Mouse (Mus musculus) hindbrain, embryonic 15.5 days (tissue): ENCODE data around the gene Wnt5b. TPM values are rescaled to one million over a fixed set of nuclear protein-coding genes. Genes with fewer than 3 reads are reported as not detected.
"Not testable (repeated sequence)": the region's sequence is repeated elsewhere in the genome, so short reads cannot be mapped to it uniquely, and the experiment has no call there.

ENCODE experiments used
- ATAC-seq: fragments of 200-750 bp; cut with Nextera tagmentation; 2 replicates; pipeline ENCODE4 v1.8.0; 2017; ENCODE audit warnings: low read depth, moderate number of reproducible peaks, moderate TSS enrichment; ENCODE audit not compliant: low FRiP score
- H3K27ac ChIP-seq: fragments of 300-500 bp; sonication (generic); replicated peaks from 2 replicates; pipeline ENCODE4 v1.5.1; 2015; ENCODE audit warnings: mild to moderate bottlenecking, inconsistent platforms
- H3K27me3 ChIP-seq: fragments of 300-500 bp; sonication (generic); 2 replicates; pipeline ENCODE4 v1.6.1; 2015; ENCODE audit warnings: control low read depth, inconsistent platforms
- H3K36me3 ChIP-seq: fragments of 300-500 bp; sonication (generic); 2 replicates; pipeline ENCODE4 v1.6.1; 2015; ENCODE audit warnings: control low read depth, inconsistent platforms
- H3K4me1 ChIP-seq: fragments of 300-500 bp; sonication (generic); replicated peaks from 2 replicates; pipeline ENCODE4 v1.6.1; 2015; ENCODE audit warnings: control low read depth, inconsistent platforms
- H3K4me2 ChIP-seq: fragments of 300-500 bp; sonication (generic); 2 replicates; pipeline ENCODE4 v1.6.1; 2015; ENCODE audit warnings: moderate library complexity, mild to moderate bottlenecking, inconsistent platforms
- H3K4me3 ChIP-seq: fragments of 300-500 bp; sonication (generic); 2 replicates; pipeline ENCODE4 v1.5.1; 2015; ENCODE audit warnings: mild to moderate bottlenecking, inconsistent platforms
- H3K9ac ChIP-seq: fragments of 300-500 bp; sonication (generic); 2 replicates; pipeline ENCODE4 v1.6.1; 2015; ENCODE audit warnings: inconsistent platforms
- H3K9me3 ChIP-seq: fragments of 300-500 bp; sonication (generic); 2 replicates; pipeline ENCODE4 v1.6.1; 2016; ENCODE audit warnings: control low read depth, inconsistent platforms
- WGBS: fragments of 180-500 bp; shearing (Covaris S2); methylation state at CpG from one replicate; pipeline ENCODE4 v1.1.7; 2015; 5-methylcytosine and 5-hydroxymethylcytosine counted together
- polyA plus RNA-seq: library from polyadenylated mRNA; unstranded; fragments of >200 nt; fragmentation: Nextera tagmentation; extraction: Ambion mirVana; gene quantifications from 2 replicates; pipeline ENCODE4 v1.2.1, GENCODE M21; 2015

Wnt5b gene
- polyA plus RNA-seq, 1 experiment from 2014 or later = 6.6 TPM

- Histone ChIP-seq H3K4me3 (no peak overlapping the region), H3K4me2 (no peak overlapping the region), H3K27ac (no peak overlapping the region), H3K9ac (no peak overlapping the region), H3K36me3 (no peaks in the 10 kb centered on the region), H3K9me3 (no peaks in the 10 kb centered on the region), H3K27me3 (no peaks in the 10 kb centered on the region), H3K4me1 (peaks cover 29% of the 10 kb centered on the region)
- 80% methylated on average over 11 of the region's 11 CpGs for WGBS
- ATAC-seq = no peak
These were observed 98.2 kb downstream of the Wnt5b start for GRCm38 (mm10) chr6:119445671-119446607.

- no peak overlapping the region for H3K9ac ChIP-seq
- WGBS = 44% methylated on average over 12 of the region's 12 CpGs
- H3K27me3 ChIP-seq = no peaks in the 10 kb centered on the region
- H3K4me3 ChIP-seq = no peak overlapping the region
- peaks cover 17% of the 10 kb centered on the region for H3K4me1 ChIP-seq
- H3K27ac ChIP-seq = no peak overlapping the region
- peak overlapping the region; percentile 37 for H3K4me2 ChIP-seq
- peak; percentile 77 for ATAC-seq
- no peaks in the 10 kb centered on the region for H3K36me3 ChIP-seq
- no peaks in the 10 kb centered on the region for H3K9me3 ChIP-seq
These were observed 100.2 kb downstream of the Wnt5b start for GRCm38 (mm10) chr6:119443742-119444645.

- not testable (repeated sequence) for ATAC-seq, H3K27me3 ChIP-seq, H3K4me2 ChIP-seq, H3K9me3 ChIP-seq, H3K9ac ChIP-seq, H3K36me3 ChIP-seq, H3K4me3 ChIP-seq, H3K27ac ChIP-seq
- WGBS = 85% methylated on average over 5 of the region's 5 CpGs
- H3K4me1 ChIP-seq = peaks cover 14% of the 10 kb centered on the region
These were observed 101.4 kb downstream of the Wnt5b start for GRCm38 (mm10) chr6:119442729-119443128.

- 33% methylated on average over 8 of the region's 8 CpGs for WGBS
- Histone ChIP-seq H3K4me2 (no peak overlapping the region), H3K36me3 (no peaks in the 10 kb centered on the region), H3K4me3 (no peak overlapping the region), H3K27ac (no peak overlapping the region), H3K9me3 (no peaks in the 10 kb centered on the region), H3K27me3 (no peaks in the 10 kb centered on the region), H3K9ac (no peak overlapping the region), H3K4me1 (peaks cover 6% of the 10 kb centered on the region; the same call in 1 of the 2 replicates)
- peak; percentile 63; the same call in 1 of the 2 replicates for ATAC-seq
These were observed 106.0 kb downstream of the Wnt5b start for GRCm38 (mm10) chr6:119437894-119438761.

- no peaks in the 10 kb centered on the region for H3K36me3 ChIP-seq
- H3K9ac ChIP-seq = no peak overlapping the region
- ATAC-seq = no peak
- H3K27me3 ChIP-seq = no peaks in the 10 kb centered on the region
- no peaks in the 10 kb centered on the region for H3K9me3 ChIP-seq
- no peak overlapping the region for H3K27ac ChIP-seq
- no peak overlapping the region for H3K4me3 ChIP-seq
- no peak overlapping the region for H3K4me2 ChIP-seq
- H3K4me1 ChIP-seq = peaks cover 6% of the 10 kb centered on the region; the same call in 1 of the 2 replicates
- 89% methylated on average over 4 of the region's 4 CpGs for WGBS
These were observed 109.8 kb downstream of the Wnt5b start for GRCm38 (mm10) chr6:119434394-119434793.

- Histone ChIP-seq H3K4me3 (no peak overlapping the region), H3K4me2 (no peak overlapping the region), H3K9ac (no peak overlapping the region), H3K4me1 (no peaks in the 10 kb centered on the region), H3K9me3 (no peaks in the 10 kb centered on the region), H3K27me3 (no peaks in the 10 kb centered on the region), H3K36me3 (no peaks in the 10 kb centered on the region), H3K27ac (no peak overlapping the region)
- no peak for ATAC-seq
- 89% methylated on average over 6 of the region's 6 CpGs for whole genome bisulfite sequencing
These were observed 112.3 kb downstream of the Wnt5b start for GRCm38 (mm10) chr6:119431751-119432324.

GRCm38 (mm10) chr6:119430508-119430907 is 113.6 kb downstream of the Wnt5b start:
- H3K9me3 ChIP-seq = no peaks in the 10 kb centered on the region
- no peak overlapping the region for H3K9ac ChIP-seq
- H3K4me1 ChIP-seq = no peaks in the 10 kb centered on the region
- H3K36me3 ChIP-seq = no peaks in the 10 kb centered on the region
- no peaks in the 10 kb centered on the region for H3K27me3 ChIP-seq
- H3K27ac ChIP-seq = no peak overlapping the region
- no peak overlapping the region for H3K4me2 ChIP-seq
- no peak for ATAC-seq
- no peak overlapping the region for H3K4me3 ChIP-seq
- WGBS = 48% methylated on average over 2 of the region's 2 CpGs

GRCm38 (mm10) chr6:119429311-119429710 is 114.8 kb downstream of the Wnt5b start:
- no peak overlapping the region for H3K4me3 ChIP-seq
- no peaks in the 10 kb centered on the region for H3K4me1 ChIP-seq
- H3K9me3 ChIP-seq = no peaks in the 10 kb centered on the region
- 95% methylated on average over 13 of the region's 13 CpGs for WGBS
- ATAC-seq = no peak
- no peak overlapping the region for H3K4me2 ChIP-seq
- no peak overlapping the region for H3K27ac ChIP-seq
- H3K36me3 ChIP-seq = no peaks in the 10 kb centered on the region
- H3K9ac ChIP-seq = no peak overlapping the region
- H3K27me3 ChIP-seq = no peaks in the 10 kb centered on the region

GRCm38 (mm10) chr6:119428611-119429010 is 115.5 kb downstream of the Wnt5b start:
- Histone ChIP-seq H3K4me2 (no peak overlapping the region), H3K27me3 (no peaks in the 10 kb centered on the region), H3K4me1 (no peaks in the 10 kb centered on the region), H3K27ac (no peak overlapping the region), H3K36me3 (no peaks in the 10 kb centered on the region), H3K9ac (no peak overlapping the region), H3K4me3 (no peak overlapping the region), H3K9me3 (no peaks in the 10 kb centered on the region)
- WGBS = 85% methylated on average over 3 of the region's 3 CpGs
- no peak for ATAC-seq

- no peak overlapping the region for H3K27ac ChIP-seq
- 94% methylated on average over 4 of the region's 4 CpGs for WGBS
- H3K4me3 ChIP-seq = no peak overlapping the region
- no peak overlapping the region for H3K4me2 ChIP-seq
- no peaks in the 10 kb centered on the region for H3K9me3 ChIP-seq
- no peaks in the 10 kb centered on the region for H3K27me3 ChIP-seq
- H3K4me1 ChIP-seq = no peaks in the 10 kb centered on the region
- ATAC-seq = no peak
- H3K36me3 ChIP-seq = no peaks in the 10 kb centered on the region
- H3K9ac ChIP-seq = no peak overlapping the region
These were observed 123.1 kb downstream of the Wnt5b start for GRCm38 (mm10) chr6:119421001-119421400.

GRCm38 (mm10) chr6:119420357-119420756 is 123.8 kb downstream of the Wnt5b start:
- H3K4me3 ChIP-seq = no peak overlapping the region
- no peaks in the 10 kb centered on the region for H3K4me1 ChIP-seq
- H3K9ac ChIP-seq = no peak overlapping the region
- no peak for ATAC-seq
- H3K27ac ChIP-seq = no peak overlapping the region
- WGBS = 91% methylated on average over 5 of the region's 5 CpGs
- H3K36me3 ChIP-seq = no peaks in the 10 kb centered on the region
- H3K9me3 ChIP-seq = no peaks in the 10 kb centered on the region
- no peaks in the 10 kb centered on the region for H3K27me3 ChIP-seq
- no peak overlapping the region for H3K4me2 ChIP-seq
